Mouse (Mus musculus) spleen, adult 2 months (tissue): ENCODE measurements around the gene Vps54.

Experiments
- CTCF ChIP-seq: fragments of 200-500 bp; IDR thresholded peaks from 2 replicates; pipeline ENCODE4 v1.5.1; 2011; ENCODE audit warnings: mild to moderate bottlenecking, inconsistent platforms; ENCODE audit not compliant: insufficient read depth, insufficient read length, insufficient replicate concordance; ENCODE audit errors: extremely low read depth
- POLR2A ChIP-seq: fragments of 200-500 bp; IDR thresholded peaks from 2 replicates; pipeline ENCODE4 v1.6.1; 2011; ENCODE audit warnings: low read depth, low read length, inconsistent platforms

DNA sequence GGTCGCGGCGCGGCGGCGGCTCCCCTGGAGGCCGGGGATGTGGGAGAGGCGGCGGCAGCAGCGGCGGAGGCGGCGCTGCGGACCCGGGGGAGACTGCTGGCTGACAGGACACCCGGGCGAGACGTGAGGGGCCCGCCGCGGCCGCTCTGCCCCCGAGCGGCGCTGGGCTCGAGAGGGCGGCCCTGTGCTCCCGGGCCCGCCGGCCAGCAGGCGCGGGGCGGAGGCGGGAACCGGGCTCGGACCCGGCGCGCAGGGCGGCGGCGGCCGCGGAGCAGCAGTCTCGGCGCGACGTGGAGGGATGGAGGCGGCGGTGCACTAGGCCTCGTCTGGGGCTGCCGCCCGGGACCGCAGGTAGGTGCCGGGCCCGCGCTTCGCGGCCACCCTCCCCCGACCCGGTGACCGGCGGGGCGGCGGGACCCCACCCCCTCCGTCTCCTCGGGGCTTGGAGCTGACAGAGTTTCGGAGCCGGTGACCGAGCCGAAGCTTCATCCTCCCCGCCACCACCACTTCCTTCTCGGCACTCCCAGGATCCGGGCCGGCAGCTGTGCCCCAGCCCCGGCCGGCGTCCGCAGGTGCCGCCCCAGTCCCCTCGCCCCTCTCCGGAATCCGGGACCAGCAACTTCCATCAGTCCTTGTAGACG lies at the start of gene Vps54:
- TF ChIP-seq POLR2A (no peak), CTCF (no peak)
